Mouse (Mus musculus): ENCODE data around the gene Dnajc19. TPM values are rescaled to one million over a fixed set of nuclear protein-coding genes. Genes with fewer than 3 reads are reported as not detected.

The Dnajc19 gene
- total RNA-seq, 1 experiment from 2014 or later: 83.8 TPM

GRCm38 (mm10) chr3:34030601-34031000, 50.5 kb downstream of the Dnajc19 start:
- DNase-seq: no peak

DNA sequence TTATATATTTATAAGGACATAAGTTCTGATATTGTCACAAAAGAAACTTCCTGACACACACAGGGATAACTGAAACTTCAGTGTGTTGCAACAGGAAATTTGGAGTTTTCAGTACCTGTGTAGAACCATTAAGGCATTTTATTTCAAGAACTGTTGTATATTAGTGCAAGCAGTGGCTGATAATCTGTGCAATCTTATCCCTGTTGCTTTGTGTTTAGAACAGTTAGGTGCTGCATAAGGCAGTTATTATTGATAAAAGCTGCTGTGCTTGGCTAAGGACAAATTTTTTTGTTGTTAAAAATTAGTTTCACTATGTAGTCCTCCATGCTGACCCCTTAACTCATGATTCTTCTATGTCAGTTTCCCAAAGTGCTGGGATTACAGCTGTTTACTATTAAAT, 52.2 kb downstream of the Dnajc19 start:
- no peak for DNase-seq

DNA sequence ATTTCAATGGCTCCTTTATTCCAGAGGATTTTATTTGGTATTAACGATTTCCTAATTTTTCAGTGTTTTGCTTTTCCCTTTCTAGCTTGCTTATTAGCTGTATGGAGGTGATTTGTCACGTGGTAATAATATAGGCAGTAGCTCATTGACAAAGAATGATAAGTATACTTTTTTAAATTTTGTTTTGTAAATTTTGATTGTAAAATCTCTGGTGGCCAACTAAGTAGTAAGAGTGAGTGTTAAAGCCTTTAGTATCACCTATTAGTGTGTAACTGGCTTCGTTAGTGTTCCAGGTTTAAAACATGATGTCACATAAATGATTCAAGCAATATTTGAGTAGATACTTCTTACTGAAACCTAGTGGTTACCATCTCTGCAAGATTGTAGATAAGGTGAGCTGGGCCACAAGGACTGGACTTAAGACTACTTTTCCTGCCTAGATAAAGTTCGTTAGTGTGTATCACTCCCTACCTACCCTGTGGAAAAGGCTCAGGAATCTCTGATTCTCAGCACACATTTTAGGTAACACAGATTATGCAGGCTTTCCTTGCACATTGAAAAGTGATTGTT, 59.8 kb downstream of the Dnajc19 start:
- no peak for DNase-seq

GRCm38 (mm10) chr3:34020382-34021258, 60.5 kb downstream of the Dnajc19 start:
- DNase-seq: no peak

DNA sequence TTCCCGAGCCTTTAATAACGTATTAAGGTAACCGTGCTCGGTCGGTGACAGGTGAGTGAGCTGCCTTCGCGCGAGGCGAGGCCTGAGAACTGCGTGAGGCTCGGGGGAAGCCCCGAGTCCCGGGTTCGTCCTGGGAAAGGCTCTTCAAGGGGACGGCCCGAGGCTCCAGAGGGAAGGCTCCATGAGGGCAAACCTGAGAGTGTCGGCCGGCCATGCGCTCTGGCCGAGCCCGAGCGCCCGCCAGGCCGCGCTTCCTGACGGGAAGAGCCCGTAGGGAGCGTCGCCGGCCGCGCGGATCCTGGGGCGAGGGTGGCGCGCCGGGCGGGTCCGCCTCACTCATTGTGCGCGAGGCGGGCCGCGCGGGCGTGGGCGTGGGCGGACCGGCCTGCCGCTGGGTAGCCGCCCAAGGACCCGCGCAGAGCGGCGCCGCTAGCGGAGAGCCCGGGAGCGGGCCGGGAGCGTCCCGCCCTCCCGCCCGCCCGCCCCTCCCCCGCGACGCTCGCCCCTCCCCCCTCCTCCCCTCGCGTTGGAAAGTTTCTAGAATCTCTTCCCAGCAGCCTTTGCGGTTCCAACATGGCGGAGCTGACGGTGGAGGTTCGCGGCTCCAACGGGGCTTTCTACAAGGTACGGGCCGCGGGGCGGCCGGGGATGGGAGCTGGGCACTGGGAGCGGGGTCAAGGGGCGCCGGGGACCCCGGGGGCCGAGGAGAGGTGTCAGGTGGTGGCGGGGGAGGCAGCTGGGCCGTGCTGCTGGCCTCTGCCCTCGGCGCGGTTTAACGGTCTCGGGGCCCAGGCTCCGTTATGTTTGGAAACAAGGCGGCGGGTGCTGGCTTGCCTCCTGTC, 61.4 kb downstream of the Dnajc19 start, which contains the start of gene Fxr1:
Fxr1 (plus strand) TSS at position 404 of the 842 bp plus-strand sequence.
- peak; percentile 92 for DNase-seq

GRCm38 (mm10) chr3:34008191-34008590, 72.9 kb downstream of the Dnajc19 start:
- DNase-seq: peak; percentile 15

DNA sequence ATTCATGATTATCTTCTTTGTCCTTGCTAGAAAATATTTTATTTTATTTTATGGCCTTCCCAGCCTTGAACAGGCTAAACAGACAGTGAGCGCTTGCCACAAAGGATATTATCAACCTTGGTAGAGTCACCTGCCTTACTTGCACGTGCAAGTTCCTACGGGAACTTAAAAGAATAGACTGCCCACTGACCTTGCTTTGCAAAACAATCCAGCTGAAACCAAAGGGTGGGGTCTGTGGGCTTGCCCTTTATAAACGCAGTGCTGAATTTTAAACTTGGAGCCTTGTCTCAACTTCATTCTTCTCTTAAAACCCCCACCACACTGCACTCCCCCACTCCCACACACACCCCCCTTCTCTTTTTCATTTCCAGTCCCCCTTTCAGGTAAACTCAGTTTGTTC, 73.5 kb downstream of the Dnajc19 start:
- no peak for DNase-seq

DNA sequence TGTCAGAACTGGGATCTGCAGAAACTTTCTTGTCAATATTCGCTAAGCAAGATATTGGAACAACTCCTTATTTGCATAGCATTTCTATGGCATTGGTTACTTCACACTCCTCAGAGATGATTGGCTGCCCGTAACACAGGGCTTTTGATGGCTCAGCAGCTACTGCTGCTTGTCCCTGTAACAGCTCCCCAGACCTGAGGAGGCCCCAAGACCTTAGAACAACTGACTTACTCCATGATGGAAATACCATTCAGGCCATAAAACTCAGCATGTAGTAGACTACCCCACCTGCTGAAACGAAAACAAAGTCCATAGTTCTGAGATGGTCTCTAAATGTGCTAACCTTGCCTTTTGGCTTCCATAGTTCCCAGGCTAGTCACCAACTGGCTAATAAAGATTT, 74.3 kb downstream of the Dnajc19 start:
- no peak for DNase-seq

- DNase-seq: no peak
These were observed 74.8 kb downstream of the Dnajc19 start for GRCm38 (mm10) chr3:34006301-34006700.

Other genes with a start within 250 kb of the Dnajc19 start
- gene Ccdc39, start 237.0 kb downstream of the Dnajc19 start, total RNA-seq (2021): 1.8 and 2.5 TPM in 2 replicates
- 119 and 131 TPM in 2 replicates for gene Fxr1, start 61.4 kb downstream of the Dnajc19 start, total RNA-seq (2021)

All from adrenal gland, postnatal 25 days (tissue).